Mouse (Mus musculus) spleen, adult 18-20 months (tissue): ENCODE measurements around the gene Gcn1l1.
A peak's percentile ranks its signal among the peaks of the same experiment; 100 is the strongest.
"Not testable (repeated sequence)": the region's sequence is repeated elsewhere in the genome, so short reads cannot be mapped to it uniquely, and the experiment has no call there.

Experiments
- DNase-seq, 2 experiments: peaks; one replicate each; pipeline ENCODE4 v3.0.0; 2022; ENCODE audit warnings: mixed read lengths in 2 of 2

Gcn1l1 gene

GRCm38 (mm10) chr5:115564737-115565393 is at the start of gene Gcn1l1:
TSS of gene Gcn1l1 (plus strand) at chr5:115565254.
- peak; percentile 65 to 80 for DNase-seq

- DNase-seq, result peak; percentile 58 to 61
Observed at GRCm38 (mm10) chr5:115516081-115516907, 48.8 kb upstream of the Gcn1l1 start.

GRCm38 (mm10) chr5:115516908-115517307 is 48.1 kb upstream of the Gcn1l1 start:
- DNase-seq, result no peak

GRCm38 (mm10) chr5:115517501-115517900 is 47.6 kb upstream of the Gcn1l1 start:
- DNase-seq, result no peak

- not testable (repeated sequence) for DNase-seq
Observed at GRCm38 (mm10) chr5:115518214-115518613, 46.8 kb upstream of the Gcn1l1 start.

GRCm38 (mm10) chr5:115520325-115520869 is 44.7 kb upstream of the Gcn1l1 start:
- DNase-seq, result no peak

- peak; percentile 40 to 61 for DNase-seq
Observed at GRCm38 (mm10) chr5:115521553-115522461, 43.2 kb upstream of the Gcn1l1 start.

DNA sequence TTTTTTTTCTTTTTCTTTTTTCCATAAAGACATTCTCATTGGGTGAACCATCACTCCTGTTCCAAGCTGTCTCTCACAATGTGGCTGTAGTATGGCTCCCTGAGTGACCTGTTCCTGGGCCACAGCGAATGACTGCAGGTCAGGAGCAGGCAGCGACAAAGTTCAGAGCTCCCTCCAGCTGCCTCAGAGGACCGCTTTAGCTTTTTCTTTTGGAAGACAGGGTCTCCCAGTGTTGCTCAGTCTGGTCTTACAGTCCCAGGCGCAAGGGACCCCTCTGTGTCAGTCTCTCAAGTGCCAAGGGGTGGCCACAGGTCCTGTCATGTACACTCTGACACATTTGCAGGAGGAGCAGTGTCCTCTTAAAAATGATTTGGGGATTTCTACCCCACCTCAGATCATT is 42.5 kb upstream of the Gcn1l1 start:
- no peak for DNase-seq

GRCm38 (mm10) chr5:115522981-115523499 is 42.0 kb upstream of the Gcn1l1 start:
- no peak for DNase-seq

GRCm38 (mm10) chr5:115523971-115524370 is 41.1 kb upstream of the Gcn1l1 start:
- no peak for DNase-seq

DNA sequence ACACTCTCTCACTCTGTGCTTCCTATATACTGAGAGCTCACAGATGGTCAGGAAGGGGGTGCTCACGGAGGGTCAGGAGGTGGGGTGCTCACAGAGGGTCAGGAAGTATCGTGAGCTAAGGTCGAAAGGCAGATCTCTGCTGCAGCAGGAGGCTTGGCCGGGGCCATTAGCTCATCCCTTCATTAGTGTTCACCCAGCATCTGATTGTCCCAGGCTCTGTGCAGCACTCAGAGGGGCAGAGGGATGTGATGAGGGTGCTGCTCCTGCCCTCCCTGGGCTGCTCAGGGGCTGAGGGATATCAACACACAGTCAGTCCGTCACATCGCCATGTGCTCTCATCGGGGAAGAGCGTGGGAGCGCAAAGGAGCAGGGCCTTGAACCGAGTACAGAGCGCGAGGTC is 40.6 kb upstream of the Gcn1l1 start:
- DNase-seq, result no peak

- no peak for DNase-seq
Observed at GRCm38 (mm10) chr5:115525416-115525815, 39.6 kb upstream of the Gcn1l1 start.

- DNase-seq, result no peak
Observed at GRCm38 (mm10) chr5:115525943-115526342, 39.1 kb upstream of the Gcn1l1 start.

DNA sequence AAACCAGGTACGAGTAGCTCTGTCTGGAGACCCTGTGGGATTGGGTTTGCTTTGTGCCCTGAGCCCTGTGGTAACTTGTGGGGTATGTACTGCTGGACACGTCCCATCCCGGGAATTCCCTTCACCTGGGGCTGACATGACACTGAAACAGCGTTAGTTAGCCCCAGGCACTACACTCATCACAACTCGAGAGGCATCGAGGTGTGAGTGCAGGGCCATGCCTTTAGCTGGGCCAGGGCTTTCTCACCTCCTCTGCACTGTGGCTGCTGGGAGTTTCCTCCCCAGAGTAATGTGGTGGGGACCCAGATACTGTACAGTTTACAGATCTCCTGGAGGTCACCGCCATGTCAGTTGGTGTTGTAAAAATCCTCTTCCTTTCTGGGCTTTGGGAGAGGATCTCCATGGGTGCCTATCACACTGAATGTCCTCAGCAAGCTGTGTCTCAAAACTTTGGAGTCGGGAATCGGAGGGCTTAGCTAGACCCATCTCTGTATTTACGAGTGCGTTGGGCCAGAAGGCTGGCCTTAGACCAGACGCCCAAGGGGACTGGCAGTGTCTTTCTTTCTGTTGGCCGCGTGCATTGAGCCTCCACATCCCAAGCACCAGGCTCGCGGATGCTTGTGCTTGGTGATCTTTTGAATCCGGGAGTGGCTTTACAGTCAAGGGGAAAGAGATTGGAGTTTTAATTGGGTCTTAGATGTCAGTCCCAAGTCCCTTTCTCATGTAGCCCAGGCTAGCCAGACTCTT is 38.4 kb upstream of the Gcn1l1 start:
- DNase-seq, result no peak

- DNase-seq, result no peak
Observed at GRCm38 (mm10) chr5:115528128-115528527, 36.9 kb upstream of the Gcn1l1 start.

DNA sequence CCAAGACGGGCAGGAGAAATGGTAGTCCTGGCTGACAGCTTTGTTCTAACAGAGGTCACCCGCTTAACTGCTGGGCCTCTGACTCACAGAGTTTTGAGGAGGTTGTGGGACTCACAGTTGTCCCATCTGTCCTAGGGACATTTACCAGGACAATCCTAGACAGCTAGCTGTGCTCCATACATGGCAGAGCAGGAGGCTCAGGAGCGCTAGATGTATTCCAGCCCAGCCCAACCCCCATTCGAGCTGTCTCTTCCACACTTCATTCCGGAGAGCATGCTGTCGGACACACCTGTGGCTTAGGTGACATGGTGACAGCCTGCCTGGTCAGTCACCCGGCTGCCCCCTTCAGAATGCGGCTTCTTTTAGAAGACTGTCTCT is 35.7 kb upstream of the Gcn1l1 start:
- no peak for DNase-seq

- DNase-seq, result no peak
Observed at GRCm38 (mm10) chr5:115529742-115530446, 35.2 kb upstream of the Gcn1l1 start.

DNA sequence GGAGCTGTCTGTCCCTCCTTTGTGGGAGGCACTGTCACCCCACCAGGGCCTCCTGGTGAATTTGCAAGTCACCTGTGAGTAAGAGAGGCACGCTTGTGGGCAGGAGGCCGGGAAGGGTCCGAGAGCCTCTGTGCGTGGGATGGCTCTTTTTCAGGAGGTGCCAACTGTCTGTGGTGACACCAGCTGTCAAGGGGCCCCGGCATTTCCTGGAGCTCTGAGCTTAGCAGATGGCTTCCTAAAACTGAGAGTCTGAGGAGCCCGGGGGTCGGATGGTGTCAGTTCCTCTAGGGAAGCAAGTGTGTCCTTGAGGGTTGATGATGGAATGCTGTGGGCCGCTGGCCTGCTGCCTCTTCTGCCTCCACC is 34.6 kb upstream of the Gcn1l1 start:
- no peak for DNase-seq

DNA sequence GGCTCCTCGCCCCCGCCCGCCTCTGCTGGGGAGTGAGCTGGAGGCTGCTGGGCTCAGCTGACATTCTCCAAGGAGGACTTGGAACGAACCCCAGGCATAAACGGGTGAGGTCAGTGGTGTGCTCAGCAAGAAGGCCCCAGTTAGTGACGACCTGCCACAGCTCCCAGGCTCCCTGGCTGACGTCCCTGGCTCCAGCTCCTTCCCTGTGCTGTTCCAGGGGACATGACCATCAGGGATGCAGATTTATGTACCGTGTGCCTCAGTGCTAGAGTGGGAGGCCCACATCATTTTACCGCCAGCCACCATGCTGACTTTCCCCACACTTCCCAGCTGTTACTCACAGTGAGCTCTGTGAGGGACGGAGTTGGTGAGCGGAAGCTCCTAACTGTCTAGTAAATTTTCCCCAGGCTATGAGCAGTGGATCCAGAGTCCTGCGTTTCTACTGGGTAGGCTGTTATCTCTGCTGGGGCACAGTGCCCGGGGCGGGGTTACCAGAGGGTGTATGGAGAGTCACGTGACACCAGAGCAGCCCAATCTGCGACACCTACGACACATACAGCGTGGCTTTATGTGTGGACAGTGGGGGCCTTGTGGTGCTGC is 33.3 kb upstream of the Gcn1l1 start:
- no peak for DNase-seq

DNA sequence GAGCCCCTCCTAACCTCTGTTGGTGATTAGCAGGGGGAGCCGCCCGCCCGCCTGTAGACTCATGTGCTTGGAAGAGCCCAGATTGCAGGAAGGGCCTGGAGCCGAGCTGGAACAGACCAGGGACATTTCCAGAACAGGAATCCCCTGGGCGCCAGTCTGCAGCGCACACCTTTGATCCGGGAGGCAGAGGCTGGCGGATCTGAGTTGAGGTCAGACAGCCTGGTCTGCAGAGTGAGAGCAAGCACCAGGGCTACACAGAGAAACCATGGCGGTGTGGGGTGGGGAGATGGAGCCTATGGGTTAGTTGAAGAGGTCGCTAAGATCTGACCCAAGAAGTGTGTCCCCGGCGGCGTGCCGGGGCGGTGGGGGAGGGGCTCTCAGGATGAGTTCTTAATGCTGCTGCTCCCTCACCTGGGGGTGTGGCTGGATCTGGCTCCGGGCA is 30.7 kb upstream of the Gcn1l1 start:
- no peak for DNase-seq

GRCm38 (mm10) chr5:115534856-115535255 is 30.2 kb upstream of the Gcn1l1 start:
- no peak for DNase-seq
